Mouse (Mus musculus) heart, adult 2 months (tissue): ENCODE results near the gene Olfr286. TPM values are rescaled to one million over a fixed set of nuclear protein-coding genes. Genes with fewer than 3 reads are reported as not detected.

ENCODE experiments used
- DNase-seq, 2 experiments: peaks; one replicate each; pipeline ENCODE4 v3.0.0; 2021
- H3K27ac ChIP-seq: fragments of 200-600 bp; 2 replicates; pipeline ENCODE4 v1.8.1; 2022
- H3K27me3 ChIP-seq: fragments of 200-500 bp; 2 replicates; pipeline ENCODE4 v1.6.1; 2012; ENCODE audit warnings: mild to moderate bottlenecking, low read length, inconsistent platforms, mixed read lengths; ENCODE audit not compliant: control insufficient read depth, insufficient read depth
- H3K36me3 ChIP-seq: fragments of 200-500 bp; 2 replicates; pipeline ENCODE4 v1.6.1; 2012; ENCODE audit warnings: low read length, inconsistent platforms; ENCODE audit not compliant: control insufficient read depth, insufficient read depth
- H3K4me1 ChIP-seq: fragments of 200-500 bp; 2 replicates; pipeline ENCODE4 v1.6.1; 2011; ENCODE audit warnings: low read length; ENCODE audit not compliant: control insufficient read depth, insufficient read depth
- H3K4me3 ChIP-seq: fragments of 200-600 bp; 2 replicates; pipeline ENCODE4 v1.8.1; 2022
- H3K79me2 ChIP-seq: fragments of 200-500 bp; replicated peaks from 2 replicates; pipeline ENCODE4 v1.6.1; 2012; ENCODE audit warnings: mild to moderate bottlenecking, inconsistent platforms, low read length, moderate library complexity, mixed read lengths; ENCODE audit not compliant: control insufficient read depth, insufficient read depth
- H3K9ac ChIP-seq: fragments of 200-500 bp; 2 replicates; pipeline ENCODE4 v1.6.1; 2012; ENCODE audit warnings: low read depth, mild to moderate bottlenecking, control low read depth, inconsistent platforms, low read length, mixed read lengths
- CTCF ChIP-seq: fragments of 200-600 bp; IDR thresholded peaks from 2 replicates; pipeline ENCODE4 v1.8.1; 2022; ENCODE audit warnings: antibody characterized with exemption, mild to moderate bottlenecking, moderate library complexity
- EP300 ChIP-seq: fragments of 200-500 bp; IDR thresholded peaks from 2 replicates; pipeline ENCODE4 v1.6.1; 2011; ENCODE audit warnings: low read depth, low read length, control low read depth; ENCODE audit not compliant: insufficient read depth
- POLR2A ChIP-seq: fragments of 200-500 bp; IDR thresholded peaks from 2 replicates; pipeline ENCODE4 v1.6.1; 2011; ENCODE audit warnings: mild to moderate bottlenecking, low read depth, low read length, control low read depth; ENCODE audit not compliant: insufficient read depth
- WGBS: fragments of 180-500 bp; shearing (Covaris S2); methylation state at CpG from one replicate; pipeline ENCODE4 v1.1.7; 2018; 5-methylcytosine and 5-hydroxymethylcytosine counted together
- intact Hi-C: fragments of 180-260 bp; cut with DNase I; formaldehyde crosslinking; loops from one replicate; pipeline ENCODE4 v1.15.1; 2025
- polyA plus RNA-seq: library from polyadenylated mRNA; depleted of rRNA; stranded (reverse); fragments of >200 nt; gene quantifications from 2 replicates; pipeline ENCODE4 v1.2.3, GENCODE M21; 2012
- total RNA-seq, 2 experiments: library from RNA; stranded (reverse); gene quantifications; 2 replicates each; pipeline ENCODE4 v1.2.3; 2021

Olfr286 gene
- total and polyA plus RNA-seq, 3 experiments: not detected

DNA sequence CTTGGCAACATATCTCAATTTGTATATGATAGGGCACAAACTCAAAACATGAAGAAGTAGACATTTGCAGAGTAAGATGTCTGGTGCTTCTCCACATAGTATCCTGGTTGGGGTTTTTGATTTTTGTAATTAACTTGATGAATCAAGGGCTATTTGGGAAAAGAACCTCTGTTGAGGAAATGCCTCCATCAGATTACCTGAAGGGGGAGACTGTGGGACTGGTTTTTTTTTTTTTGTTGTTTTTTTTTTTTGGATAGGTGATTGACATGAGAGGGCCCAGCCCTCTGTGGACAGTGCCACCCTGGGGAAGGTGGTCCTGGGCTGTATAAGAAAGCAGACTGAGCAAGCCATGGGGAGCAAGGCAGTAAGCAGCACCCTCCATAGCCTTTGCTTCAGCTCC lies 11.9 kb downstream of the Olfr286 start:
- Histone ChIP-seq H3K27me3 (no peaks in the 10 kb centered on the region), H3K27ac (no peak overlapping the region), H3K4me3 (no peak overlapping the region), H3K36me3 (no peaks in the 10 kb centered on the region), H3K4me1 (no peaks in the 10 kb centered on the region), H3K9ac (no peak overlapping the region), H3K79me2 (no peaks in the 10 kb centered on the region)
- DNase-seq: no peak
- TF ChIP-seq POLR2A (no peak), CTCF (no peak), EP300 (no peak)
- intact Hi-C loops: no loop called here

DNA sequence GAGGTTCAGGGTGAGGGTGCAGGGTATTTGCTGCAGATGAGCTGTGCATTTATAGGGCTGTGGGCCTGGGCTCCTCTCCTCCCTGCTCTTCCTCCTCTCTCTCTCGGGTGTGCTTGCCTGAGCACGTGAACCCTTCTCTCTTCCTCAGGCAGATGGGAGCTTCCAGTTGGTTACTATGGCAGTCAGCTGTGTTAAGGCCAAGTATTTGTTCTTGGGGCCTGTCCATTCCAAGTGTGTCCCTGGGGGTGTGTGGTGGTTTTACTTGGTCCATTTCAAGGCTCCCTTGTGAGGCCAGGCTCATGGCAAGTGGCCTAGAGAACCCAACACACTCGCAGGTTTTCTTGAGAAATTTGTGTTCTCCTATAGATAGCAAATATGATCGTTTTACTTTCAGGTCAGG lies 13.4 kb downstream of the Olfr286 start, which contains the start of the genes Gm44579 and Olfr287:
Gene Gm44579, minus strand, starts transcription at position 101 of the 400 bp plus-strand sequence.
Gene Olfr287, minus strand, starts transcription at position 180 of the 400 bp plus-strand sequence.
- no peaks in the 10 kb centered on the region for H3K4me1 ChIP-seq
- no peaks in the 10 kb centered on the region for H3K36me3 ChIP-seq
- no peak within 1 kb of the TSS for H3K27ac ChIP-seq
- no peak within 1 kb of the TSS for H3K4me3 ChIP-seq
- intact Hi-C loops: no loop called here
- no peaks in the 10 kb centered on the region for H3K79me2 ChIP-seq
- no peak for DNase-seq
- no peak for TF ChIP-seq CTCF
- no peak for TF ChIP-seq POLR2A
- TF ChIP-seq EP300: no peak
- no peak within 1 kb of the TSS for H3K9ac ChIP-seq
- WGBS: 69% methylated on average over 4 of the region's 4 CpGs
- no peaks in the 10 kb centered on the region for H3K27me3 ChIP-seq

DNA sequence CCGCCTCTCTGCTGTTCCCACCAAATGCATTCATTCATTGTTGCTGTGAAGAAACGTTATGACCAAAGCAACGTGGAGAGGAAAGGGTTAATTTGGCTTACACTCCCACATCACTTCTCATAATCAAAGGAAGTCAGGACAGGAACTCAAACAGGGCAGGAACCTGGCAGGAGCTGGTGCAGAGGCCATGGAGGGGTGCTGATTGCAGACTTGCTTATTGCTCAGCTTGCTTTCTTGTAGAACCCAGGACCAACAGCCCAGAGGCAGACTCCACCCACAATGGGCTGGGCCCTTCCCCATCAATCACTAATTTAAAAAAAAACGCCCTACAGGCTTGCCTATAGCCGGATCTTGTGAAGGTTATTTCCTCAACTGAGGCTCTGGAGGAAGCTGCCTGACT lies 20.1 kb downstream of the Olfr286 start:
- Histone ChIP-seq H3K27ac (no peak overlapping the region), H3K4me1 (no peaks in the 10 kb centered on the region; the same call in 1 of the 2 replicates), H3K4me3 (no peak overlapping the region), H3K79me2 (no peaks in the 10 kb centered on the region), H3K27me3 (no peaks in the 10 kb centered on the region), H3K9ac (no peak overlapping the region), H3K36me3 (no peaks in the 10 kb centered on the region)
- intact Hi-C loops: no loop called here
- TF ChIP-seq EP300 (no peak), CTCF (no peak), POLR2A (no peak)
- DNase-seq: no peak
- 47% methylated on average over 5 of the region's 5 CpGs for WGBS

DNA sequence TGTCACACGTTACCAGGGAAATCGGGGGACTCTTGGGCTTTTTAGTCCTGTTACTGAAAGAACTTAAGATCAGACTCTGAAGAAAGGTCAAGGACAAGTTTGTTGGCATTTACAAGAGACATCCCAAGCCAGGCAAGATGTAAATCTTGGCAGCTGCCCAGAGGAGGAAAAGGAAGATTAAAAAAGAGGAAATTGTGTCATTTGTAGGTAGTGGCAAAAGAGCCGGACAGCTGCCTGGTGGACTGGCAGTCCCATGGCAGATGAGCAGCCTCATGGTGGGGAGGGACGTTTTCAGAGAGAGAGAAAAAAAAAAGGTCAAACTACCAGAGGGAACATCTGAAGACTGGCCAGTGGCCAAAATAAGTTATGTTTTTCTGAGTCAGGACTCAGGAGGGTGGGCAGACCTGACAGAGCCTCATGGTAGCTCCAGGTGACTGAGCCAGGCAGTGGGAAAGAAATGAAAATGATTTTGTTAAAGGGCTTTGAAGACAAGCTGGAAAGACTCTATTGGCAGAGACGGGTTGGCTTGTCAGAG lies 20.8 kb downstream of the Olfr286 start:
- H3K9ac ChIP-seq: no peak overlapping the region
- no peak overlapping the region for H3K4me3 ChIP-seq
- H3K36me3 ChIP-seq: no peaks in the 10 kb centered on the region
- H3K79me2 ChIP-seq: no peaks in the 10 kb centered on the region
- no peaks in the 10 kb centered on the region for H3K27me3 ChIP-seq
- TF ChIP-seq CTCF (no peak), EP300 (no peak), POLR2A (no peak)
- no peak for DNase-seq
- no peak overlapping the region for H3K27ac ChIP-seq
- 67% methylated on average over 5 of the region's 5 CpGs for WGBS
- H3K4me1 ChIP-seq: no peaks in the 10 kb centered on the region; the same call in 1 of the 2 replicates
- intact Hi-C loops: no loop called here

DNA sequence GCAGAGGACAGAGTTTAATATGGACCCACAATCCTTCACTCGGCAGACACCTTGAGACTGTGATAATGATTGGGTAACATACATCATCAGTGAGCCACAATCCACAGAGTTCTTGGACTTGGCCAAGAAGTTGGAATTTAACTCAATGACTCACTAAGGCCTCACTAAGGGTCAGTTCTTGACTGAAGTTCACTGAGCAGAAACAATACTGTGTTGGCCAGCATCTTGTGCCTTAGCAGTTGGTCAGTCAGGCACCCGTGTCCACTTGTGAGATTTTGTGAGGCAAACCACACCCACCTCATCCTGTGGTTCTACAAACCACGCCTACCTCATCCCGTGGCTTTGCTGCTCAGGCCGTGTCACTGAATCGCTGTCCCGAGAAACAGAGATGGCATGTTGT lies 24.6 kb downstream of the Olfr286 start:
- H3K79me2 ChIP-seq: no peaks in the 10 kb centered on the region
- H3K4me1 ChIP-seq: no peaks in the 10 kb centered on the region; the same call in 1 of the 2 replicates
- H3K9ac ChIP-seq: no peak overlapping the region
- 70% methylated on average over 7 of the region's 7 CpGs for WGBS
- H3K27me3 ChIP-seq: no peaks in the 10 kb centered on the region
- H3K4me3 ChIP-seq: no peak overlapping the region
- H3K27ac ChIP-seq: no peak overlapping the region
- DNase-seq: no peak
- no peaks in the 10 kb centered on the region for H3K36me3 ChIP-seq
- intact Hi-C loops: no loop called here
- TF ChIP-seq CTCF: no peak
- TF ChIP-seq EP300: no peak

DNA sequence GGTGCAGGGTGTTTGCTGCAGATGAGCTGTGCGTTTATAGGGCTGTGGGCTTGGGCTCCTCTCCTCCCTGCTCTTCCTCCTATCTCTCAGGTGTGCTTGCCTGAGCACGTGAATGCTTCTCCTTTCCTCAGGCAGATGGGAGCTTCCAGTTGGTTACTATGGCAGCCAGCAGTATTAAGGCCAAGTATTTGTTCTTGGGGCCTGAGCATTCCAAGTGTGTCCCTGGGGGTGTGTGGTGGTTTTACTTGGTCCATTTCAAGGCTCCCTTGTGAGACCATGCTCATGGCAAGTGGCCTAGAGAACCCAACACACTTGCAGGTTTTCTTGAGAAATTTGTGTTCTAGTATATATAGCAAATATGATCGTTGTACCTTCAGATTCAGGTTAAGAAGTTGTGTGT lies 38.8 kb downstream of the Olfr286 start, which contains the start of gene Olfr288:
Gene Olfr288, minus strand, starts transcription at position 101 of the 400 bp plus-strand sequence.
- Histone ChIP-seq H3K27ac (no peak within 1 kb of the TSS), H3K36me3 (no peaks in the 10 kb centered on the region), H3K9ac (no peak within 1 kb of the TSS), H3K79me2 (no peaks in the 10 kb centered on the region), H3K4me1 (no peaks in the 10 kb centered on the region), H3K27me3 (no peaks in the 10 kb centered on the region), H3K4me3 (no peak within 1 kb of the TSS)
- intact Hi-C loops: no loop called here
- TF ChIP-seq POLR2A (no peak), CTCF (no peak), EP300 (no peak)
- WGBS: 69% methylated on average over 3 of the region's 3 CpGs
- DNase-seq: no peak
